Mouse (Mus musculus) heart, embryonic 13.5 days (tissue): ENCODE measurements at regions not wholly inside any gene's neighbourhood (a gene's known extent, or its start where the extent isn't known, plus 50 kb on each side); places are given as distances from the start of the nearest gene placed in this dataset.
A peak's percentile ranks its signal among the peaks of the same experiment; 100 is the strongest.

ENCODE experiments used
- ATAC-seq: fragments of 200-750 bp; cut with Nextera tagmentation; 2 replicates; pipeline ENCODE4 v1.8.0; 2017; ENCODE audit warnings: moderate TSS enrichment; ENCODE audit not compliant: insufficient number of reproducible peaks, low FRiP score, low TSS enrichment; ENCODE audit errors: extremely low read depth
- H3K27ac ChIP-seq: fragments of 300-500 bp; sonication (generic); replicated peaks from 2 replicates; pipeline ENCODE4 v1.5.1; 2015; ENCODE audit warnings: moderate library complexity, mild to moderate bottlenecking, inconsistent platforms
- H3K27me3 ChIP-seq: fragments of 300-500 bp; sonication (generic); replicated peaks from 2 replicates; pipeline ENCODE4 v1.6.1; 2015; ENCODE audit warnings: mild to moderate bottlenecking, inconsistent platforms
- H3K36me3 ChIP-seq: fragments of 300-500 bp; sonication (generic); 2 replicates; pipeline ENCODE4 v1.6.1; 2015; ENCODE audit warnings: mild to moderate bottlenecking, inconsistent platforms
- H3K4me1 ChIP-seq: fragments of 300-500 bp; sonication (generic); 2 replicates; pipeline ENCODE4 v1.6.1; 2015; ENCODE audit warnings: inconsistent platforms
- H3K4me2 ChIP-seq: fragments of 300-500 bp; sonication (generic); 2 replicates; pipeline ENCODE4 v1.6.1; 2015; ENCODE audit warnings: inconsistent platforms, mild to moderate bottlenecking, moderate library complexity
- H3K4me3 ChIP-seq: fragments of 300-500 bp; sonication (generic); 2 replicates; pipeline ENCODE4 v1.5.1; 2015; ENCODE audit warnings: moderate library complexity, mild to moderate bottlenecking, inconsistent platforms
- H3K9ac ChIP-seq: fragments of 300-500 bp; sonication (generic); 2 replicates; pipeline ENCODE4 v1.6.1; 2015; ENCODE audit warnings: inconsistent platforms, mild to moderate bottlenecking, moderate library complexity
- H3K9me3 ChIP-seq: fragments of 300-500 bp; sonication (generic); 2 replicates; pipeline ENCODE4 v1.6.1; 2016; ENCODE audit warnings: inconsistent platforms
- WGBS: fragments of 180-500 bp; shearing (Covaris S2); methylation state at CpG from one replicate; pipeline ENCODE4 v1.1.7; 2015; ENCODE audit warnings: mixed read lengths; 5-methylcytosine and 5-hydroxymethylcytosine counted together

DNA sequence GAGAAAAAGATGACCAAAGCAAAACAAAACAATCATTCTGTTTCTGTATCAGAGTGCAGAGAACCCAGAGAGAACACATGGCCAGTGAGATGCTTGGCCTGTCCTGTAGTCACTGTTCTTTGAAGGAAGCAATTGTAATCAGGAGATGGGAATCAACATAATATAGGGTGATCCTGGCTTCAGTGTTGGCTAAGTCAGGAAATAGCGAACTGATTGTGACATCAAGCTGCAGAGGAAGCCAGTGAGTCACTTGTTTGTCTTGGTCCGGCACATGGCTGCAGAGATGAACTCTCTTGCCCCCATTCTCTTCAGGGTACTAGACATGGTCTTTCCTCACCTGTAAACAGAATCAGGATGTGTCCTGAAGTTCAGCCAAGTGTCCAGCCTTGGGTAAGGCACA, 273.3 kb upstream of the Thbs1 start:
- H3K36me3 ChIP-seq: no peaks in the 10 kb centered on the region
- H3K27me3 ChIP-seq: no peaks in the 10 kb centered on the region
- H3K4me3 ChIP-seq: no peak overlapping the region
- H3K9ac ChIP-seq: no peak overlapping the region
- WGBS: 50% methylated on average over 2 of the region's 2 CpGs
- peak; percentile 25; the same call in 1 of the 2 replicates for ATAC-seq
- no peak overlapping the region for H3K4me2 ChIP-seq
- peaks cover 5% of the 10 kb centered on the region; the same call in 1 of the 2 replicates for H3K4me1 ChIP-seq
- H3K9me3 ChIP-seq: no peaks in the 10 kb centered on the region
- no peak overlapping the region for H3K27ac ChIP-seq

DNA sequence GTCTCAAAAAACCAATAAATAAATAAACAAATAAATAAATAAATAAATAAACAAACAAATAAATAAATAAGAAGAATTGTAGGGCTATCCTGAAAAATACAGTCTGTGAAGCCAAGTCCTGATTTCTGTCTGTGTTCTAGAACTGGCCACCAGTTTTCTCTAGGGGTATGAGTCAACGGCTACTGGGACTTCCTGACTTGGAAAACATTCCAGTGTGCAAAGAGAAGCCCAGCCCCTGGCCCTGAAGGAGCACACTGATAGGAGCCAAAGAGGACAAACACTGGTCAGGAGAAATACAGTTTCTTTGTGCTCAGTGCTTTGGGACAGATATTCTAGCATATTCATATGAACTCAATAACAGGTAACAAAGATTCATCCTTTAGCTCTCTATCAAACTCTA, 271.3 kb upstream of the Thbs1 start:
- Histone ChIP-seq H3K4me2 (no peak overlapping the region), H3K9me3 (no peaks in the 10 kb centered on the region), H3K27me3 (no peaks in the 10 kb centered on the region), H3K4me1 (peaks cover 5% of the 10 kb centered on the region; the same call in 1 of the 2 replicates), H3K36me3 (no peaks in the 10 kb centered on the region), H3K4me3 (no peak overlapping the region), H3K27ac (no peak overlapping the region), H3K9ac (no peak overlapping the region)
- no peak for ATAC-seq
- 49% methylated on average over 1 of the region's 1 CpGs for WGBS

DNA sequence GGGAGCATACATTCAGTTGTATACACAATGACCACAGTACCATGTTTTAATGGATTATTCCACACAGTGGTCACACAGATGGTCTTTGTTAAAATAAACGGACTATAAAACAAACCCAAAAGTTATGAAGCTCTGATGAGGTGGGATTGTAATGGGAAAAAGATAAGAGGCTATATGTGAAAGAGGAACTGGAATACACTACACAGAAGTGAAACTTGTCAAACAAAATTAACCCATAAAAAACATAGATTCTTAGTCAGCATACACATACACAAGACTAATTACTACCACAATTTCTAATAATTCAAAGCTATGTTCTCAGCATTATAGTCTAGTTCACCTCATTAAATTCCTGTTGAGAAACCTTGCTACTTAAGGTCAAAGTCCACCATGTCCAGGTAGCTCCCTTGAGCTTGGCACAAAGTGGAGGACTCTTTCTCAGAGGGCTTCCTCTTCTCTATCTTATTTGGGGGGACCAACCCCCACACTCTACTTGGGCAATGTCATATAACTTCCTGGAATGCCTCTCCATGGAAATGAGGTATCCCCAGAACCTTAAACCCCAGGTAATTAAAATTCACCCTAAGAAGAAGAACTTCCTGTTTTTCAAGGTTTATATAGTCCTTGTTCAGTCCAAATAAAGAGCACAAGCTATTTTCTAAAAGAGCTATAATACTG, 269.2 kb upstream of the Thbs1 start:
- Histone ChIP-seq H3K27me3 (no peaks in the 10 kb centered on the region), H3K9ac (no peak overlapping the region), H3K4me3 (no peak overlapping the region), H3K36me3 (no peaks in the 10 kb centered on the region), H3K9me3 (no peaks in the 10 kb centered on the region), H3K4me1 (peaks cover 5% of the 10 kb centered on the region; the same call in 1 of the 2 replicates), H3K4me2 (no peak overlapping the region), H3K27ac (no peak overlapping the region)
- WGBS: 68% methylated on average over 1 of the region's 1 CpGs
- no peak for ATAC-seq

- ATAC-seq: no peak
- Histone ChIP-seq H3K4me1 (no peaks in the 10 kb centered on the region), H3K36me3 (no peaks in the 10 kb centered on the region), H3K9ac (no peak overlapping the region), H3K9me3 (peaks cover 5% of the 10 kb centered on the region; the same call in 1 of the 2 replicates), H3K4me2 (no peak overlapping the region), H3K27me3 (no peaks in the 10 kb centered on the region), H3K4me3 (no peak overlapping the region), H3K27ac (no peak overlapping the region)
- 45% methylated on average over 1 of the region's 1 CpGs for WGBS
Measured at GRCm38 (mm10) chr2:117852442-117852841, 259.2 kb upstream of the Thbs1 start.

- WGBS: 57% methylated on average over 3 of the region's 3 CpGs
- ATAC-seq: no peak
- no peaks in the 10 kb centered on the region for H3K27me3 ChIP-seq
- no peaks in the 10 kb centered on the region for H3K36me3 ChIP-seq
- H3K4me2 ChIP-seq: no peak overlapping the region
- no peak overlapping the region for H3K4me3 ChIP-seq
- no peak overlapping the region for H3K27ac ChIP-seq
- H3K9me3 ChIP-seq: no peaks in the 10 kb centered on the region
- H3K4me1 ChIP-seq: peaks cover 10% of the 10 kb centered on the region; the same call in 1 of the 2 replicates
- no peak overlapping the region for H3K9ac ChIP-seq
Measured at GRCm38 (mm10) chr2:117862301-117862700, 249.4 kb upstream of the Thbs1 start.

DNA sequence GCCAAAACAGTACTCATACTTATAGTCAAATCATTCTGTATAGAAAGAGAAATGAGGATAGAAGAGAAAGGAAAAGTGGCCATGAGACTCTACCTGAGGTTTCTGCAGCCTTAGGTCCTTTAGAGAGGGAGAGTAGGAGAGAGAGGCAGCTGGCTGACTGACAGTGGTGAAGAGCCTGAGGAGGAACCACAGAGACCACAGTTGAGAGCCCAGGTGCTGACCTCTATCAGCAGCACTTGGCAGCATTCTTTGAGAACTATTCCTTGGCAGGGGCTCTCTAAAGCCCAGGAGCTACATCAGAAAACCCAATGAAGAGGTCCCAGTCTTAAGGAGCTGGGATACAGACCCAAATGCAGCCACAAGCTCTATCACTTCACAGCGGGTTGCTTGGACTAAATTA, 246.6 kb upstream of the Thbs1 start:
- no peaks in the 10 kb centered on the region for H3K36me3 ChIP-seq
- no peaks in the 10 kb centered on the region for H3K9me3 ChIP-seq
- H3K4me1 ChIP-seq: peaks cover 10% of the 10 kb centered on the region; the same call in 1 of the 2 replicates
- no peak overlapping the region for H3K4me2 ChIP-seq
- no peak for ATAC-seq
- H3K9ac ChIP-seq: no peak overlapping the region
- H3K4me3 ChIP-seq: no peak overlapping the region
- H3K27me3 ChIP-seq: no peaks in the 10 kb centered on the region
- H3K27ac ChIP-seq: no peak overlapping the region
- 83% methylated on average over 1 of the region's 1 CpGs for WGBS

DNA sequence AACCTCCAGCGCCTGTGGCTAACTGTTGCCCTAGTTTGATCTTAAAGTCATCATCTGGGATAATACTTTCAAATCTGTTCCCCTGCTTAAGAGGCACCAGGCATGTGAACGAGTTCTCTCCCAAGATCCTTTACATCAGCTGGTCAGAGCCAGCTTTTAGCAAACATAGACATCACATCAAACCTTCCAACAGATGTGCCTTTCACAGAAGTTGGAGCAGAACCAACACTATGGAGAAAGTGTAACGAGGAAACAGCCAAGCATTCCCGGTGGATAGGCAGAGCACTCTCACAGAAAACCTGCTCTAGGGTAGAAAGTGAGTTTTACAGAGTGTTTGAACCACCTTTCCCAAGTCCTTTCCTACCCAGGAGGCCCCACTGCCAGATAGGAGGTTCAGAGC, 244.7 kb upstream of the Thbs1 start:
- Histone ChIP-seq H3K4me1 (peaks cover 21% of the 10 kb centered on the region), H3K27me3 (no peaks in the 10 kb centered on the region), H3K4me3 (no peak overlapping the region), H3K9me3 (no peaks in the 10 kb centered on the region), H3K27ac (no peak overlapping the region), H3K4me2 (no peak overlapping the region), H3K9ac (no peak overlapping the region), H3K36me3 (no peaks in the 10 kb centered on the region)
- 58% methylated on average over 4 of the region's 4 CpGs for WGBS
- ATAC-seq: no peak

DNA sequence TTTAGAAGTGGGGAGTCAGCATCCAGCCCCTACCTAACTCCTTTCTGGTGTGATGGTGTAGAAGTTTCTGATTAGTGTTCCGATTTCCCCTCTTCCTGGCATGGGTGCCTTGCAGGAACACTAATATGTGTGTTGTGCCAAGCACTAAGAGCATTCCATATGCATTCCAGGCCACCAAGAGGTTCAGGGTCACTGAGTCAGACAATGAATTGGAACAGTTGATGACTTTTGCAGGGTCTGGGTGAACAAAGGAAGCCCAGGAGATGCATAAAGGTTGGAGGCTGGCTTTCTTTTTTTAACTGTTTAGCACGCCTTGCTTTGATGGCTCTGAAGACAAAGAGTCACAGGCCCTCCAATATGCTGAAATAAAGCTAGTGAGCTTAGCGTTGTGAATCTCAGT, 244.3 kb upstream of the Thbs1 start:
- H3K4me1 ChIP-seq: peaks cover 21% of the 10 kb centered on the region
- no peak overlapping the region for H3K4me2 ChIP-seq
- no peak overlapping the region for H3K9ac ChIP-seq
- no peaks in the 10 kb centered on the region for H3K27me3 ChIP-seq
- no peak overlapping the region for H3K27ac ChIP-seq
- no peak for ATAC-seq
- no peak overlapping the region for H3K4me3 ChIP-seq
- no peaks in the 10 kb centered on the region for H3K36me3 ChIP-seq
- WGBS: 72% methylated on average over 3 of the region's 3 CpGs
- H3K9me3 ChIP-seq: no peaks in the 10 kb centered on the region

DNA sequence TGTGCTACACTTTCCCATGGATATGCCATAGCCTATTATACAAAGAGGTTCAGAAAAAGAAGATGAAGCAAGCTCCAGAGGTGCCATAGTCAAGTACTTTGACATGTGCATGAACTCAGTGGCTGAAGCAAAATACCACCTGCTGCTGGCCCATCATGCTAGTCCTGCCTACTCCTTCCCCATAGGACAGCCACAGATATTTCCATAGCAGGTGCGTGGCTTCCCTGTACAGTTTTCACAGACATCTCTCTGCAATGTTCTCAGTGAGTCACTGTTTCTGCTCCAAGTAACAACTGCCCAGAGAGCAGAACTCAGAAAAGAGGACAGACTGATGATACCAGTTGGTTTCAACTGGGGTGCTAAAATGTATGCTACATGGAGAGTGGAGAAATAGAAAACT, 242.8 kb upstream of the Thbs1 start:
- no peak overlapping the region for H3K4me3 ChIP-seq
- peaks cover 16% of the 10 kb centered on the region for H3K4me1 ChIP-seq
- no peaks in the 10 kb centered on the region for H3K9me3 ChIP-seq
- ATAC-seq: no peak
- WGBS: 85% methylated on average over 1 of the region's 1 CpGs
- no peaks in the 10 kb centered on the region for H3K36me3 ChIP-seq
- no peak overlapping the region for H3K4me2 ChIP-seq
- H3K27me3 ChIP-seq: no peaks in the 10 kb centered on the region
- H3K27ac ChIP-seq: no peak overlapping the region
- no peak overlapping the region for H3K9ac ChIP-seq

DNA sequence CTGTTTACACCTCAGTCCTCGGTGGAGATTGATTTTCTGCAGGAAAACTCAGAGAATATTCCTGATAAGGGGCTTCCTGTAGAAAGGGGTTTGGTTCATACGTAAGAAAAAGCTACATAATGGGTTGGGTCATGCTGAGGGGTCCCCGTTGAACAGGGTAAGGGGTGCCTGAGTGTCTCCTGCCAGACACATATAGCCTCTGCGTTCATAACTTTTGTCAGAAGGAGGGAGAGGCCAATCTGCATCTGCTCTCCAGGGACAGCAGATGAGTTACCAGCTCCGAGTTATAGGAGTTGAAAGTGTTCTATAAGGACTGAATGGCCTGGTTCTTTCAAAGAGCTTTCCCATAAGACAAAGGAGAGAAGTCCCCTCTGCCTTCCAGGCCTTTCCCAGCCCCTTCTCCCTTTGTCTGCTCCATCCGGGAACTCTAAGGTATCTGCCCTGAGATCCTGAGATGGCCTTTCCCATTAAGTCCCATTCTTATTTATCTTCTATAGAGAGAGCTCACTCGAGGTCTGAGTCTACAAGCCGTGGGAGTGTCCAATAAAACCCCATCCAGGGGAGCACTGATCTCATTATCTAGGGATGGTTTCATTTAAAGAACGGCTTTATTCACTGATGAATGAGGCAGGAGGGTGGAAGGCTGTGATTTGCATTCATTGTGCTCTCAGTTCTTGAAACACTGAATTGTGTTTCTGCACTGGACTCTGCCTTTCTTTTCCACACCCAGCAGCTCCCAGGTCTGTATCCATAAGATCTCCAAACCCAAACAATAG, 240.0 kb upstream of the Thbs1 start:
- H3K27me3 ChIP-seq: no peaks in the 10 kb centered on the region
- WGBS: 48% methylated on average over 9 of the region's 9 CpGs
- no peak overlapping the region for H3K27ac ChIP-seq
- peaks cover 16% of the 10 kb centered on the region for H3K4me1 ChIP-seq
- no peaks in the 10 kb centered on the region for H3K36me3 ChIP-seq
- no peak overlapping the region for H3K9ac ChIP-seq
- no peaks in the 10 kb centered on the region for H3K9me3 ChIP-seq
- H3K4me2 ChIP-seq: peak overlapping the region; percentile 37; the same call in 1 of the 2 replicates
- no peak for ATAC-seq
- no peak overlapping the region for H3K4me3 ChIP-seq

- ATAC-seq: no peak
- no peak overlapping the region for H3K9ac ChIP-seq
- H3K9me3 ChIP-seq: no peaks in the 10 kb centered on the region
- H3K4me2 ChIP-seq: no peak overlapping the region
- no peak overlapping the region for H3K4me3 ChIP-seq
- H3K27ac ChIP-seq: no peak overlapping the region
- 0 out of 2 replicates have a peak, but pooled peaks cover 3% of the 10 kb centered on the region for H3K4me1 ChIP-seq
- WGBS: 56% methylated on average over 6 of the region's 6 CpGs
- H3K36me3 ChIP-seq: no peaks in the 10 kb centered on the region
- no peaks in the 10 kb centered on the region for H3K27me3 ChIP-seq
Measured at GRCm38 (mm10) chr2:117877816-117878215, 233.9 kb upstream of the Thbs1 start.
